Mouse (Mus musculus): ENCODE data around the gene Sirt2. TPM values are rescaled to one million over a fixed set of nuclear protein-coding genes. Genes with fewer than 3 reads are reported as not detected.
A peak's percentile ranks its signal among the peaks of the same experiment; 100 is the strongest.

The Sirt2 gene
- polyA plus RNA-seq, 1 experiment from 2014 or later = 69.0 TPM

DNA sequence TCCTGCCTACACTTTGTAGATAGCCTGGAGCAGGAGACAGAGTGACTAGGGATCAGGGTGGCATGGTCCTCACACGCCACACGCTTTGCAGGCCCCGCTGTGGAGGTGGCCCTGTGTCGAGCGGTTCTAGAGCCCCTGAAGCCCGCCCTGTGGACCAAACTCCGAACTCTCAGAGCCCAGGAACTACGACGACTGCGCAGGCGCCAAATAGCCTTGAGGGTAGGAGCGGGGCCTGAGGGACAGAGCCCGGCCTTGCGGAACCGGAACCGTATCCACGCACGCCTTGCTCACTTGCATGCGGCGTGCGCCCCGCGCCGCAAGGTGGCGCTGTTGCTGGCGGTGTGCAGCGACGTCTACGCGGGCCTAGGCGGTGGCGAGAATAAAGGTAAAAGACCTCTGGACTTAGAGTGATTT lies 30.0 kb downstream of the Sirt2 start:
- Histone ChIP-seq H3K27ac (ENCODE audit: low read length) (peak overlapping the region; percentile 43), H3K4me1 (replicated peaks; ENCODE audit: control insufficient read depth, insufficient read depth, low read length) (peaks cover 10% of the 10 kb centered on the region), H3K27me3 (ENCODE audit: control insufficient read depth, insufficient read depth, low read depth, low read length) (no peaks in the 10 kb centered on the region), H3K4me2 (ENCODE audit: low read depth, low read length) (peak overlapping the region; percentile 45), H3K36me3 (ENCODE audit: control insufficient read depth, insufficient read depth, low read length) (no peaks in the 10 kb centered on the region), H3K9me3 (ENCODE audit: control insufficient read depth, low read length) (no peaks in the 10 kb centered on the region), H3K4me3 (ENCODE audit: low read length) (peak overlapping the region; percentile 22), H3K9ac (ENCODE audit: low read length) (peak overlapping the region; percentile 54)
- whole genome bisulfite sequencing = 13% methylated on average over 32 of the region's 32 CpGs
- ATAC-seq (ENCODE audit: low read depth) = peak; percentile 84

DNA sequence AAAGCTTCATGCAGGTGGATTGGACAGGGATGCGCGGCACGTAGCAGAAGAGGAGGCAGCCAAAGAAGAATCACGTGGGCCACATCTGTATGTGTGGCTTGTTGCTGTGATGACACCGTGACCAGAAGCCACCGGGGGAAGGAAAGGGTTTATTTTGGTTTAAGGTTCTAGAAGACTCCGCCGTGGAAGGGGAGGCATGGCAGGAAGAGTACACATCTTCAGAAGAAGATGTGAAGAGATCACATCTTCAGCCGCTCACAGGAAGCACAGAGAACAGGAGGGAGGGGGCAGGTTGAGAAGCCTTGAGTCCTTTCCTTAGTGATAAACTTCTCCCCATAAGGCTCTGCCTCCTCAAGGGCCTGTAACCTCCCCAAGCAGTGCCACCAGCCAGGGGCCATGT lies 33.5 kb downstream of the Sirt2 start:
- no peak overlapping the region for H3K27ac ChIP-seq (ENCODE audit: low read length)
- 86% methylated on average over 9 of the region's 9 CpGs for WGBS
- no peak for ATAC-seq (ENCODE audit: low read depth)
- no peak overlapping the region for H3K9ac ChIP-seq (ENCODE audit: low read length)
- peaks cover 36% of the 10 kb centered on the region for H3K4me1 ChIP-seq (replicated peaks; ENCODE audit: control insufficient read depth, insufficient read depth, low read length)
- no peaks in the 10 kb centered on the region for H3K36me3 ChIP-seq (ENCODE audit: control insufficient read depth, insufficient read depth, low read length)
- no peak overlapping the region for H3K4me3 ChIP-seq (ENCODE audit: low read length)
- no peaks in the 10 kb centered on the region for H3K27me3 ChIP-seq (ENCODE audit: control insufficient read depth, insufficient read depth, low read depth, low read length)
- no peak overlapping the region for H3K4me2 ChIP-seq (ENCODE audit: low read depth, low read length)
- no peaks in the 10 kb centered on the region for H3K9me3 ChIP-seq (ENCODE audit: control insufficient read depth, low read length)

DNA sequence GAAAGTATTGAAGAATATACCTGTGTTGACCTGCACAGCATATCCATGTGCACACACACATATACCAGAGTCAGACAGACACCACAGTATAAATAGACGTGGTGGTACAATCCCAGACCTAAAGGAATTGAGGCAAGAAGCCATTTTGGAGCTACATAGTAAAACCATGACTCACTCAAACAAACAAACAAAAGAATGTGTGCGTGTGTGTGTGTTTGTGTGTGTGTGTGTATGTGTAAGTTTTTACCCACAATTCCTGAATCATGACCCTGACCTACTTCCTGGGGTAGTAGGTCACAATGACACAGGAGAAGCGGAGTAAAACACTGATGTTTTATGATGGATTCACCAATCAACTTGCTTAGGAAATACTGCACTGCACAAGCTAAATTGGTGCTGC lies 34.9 kb downstream of the Sirt2 start:
- 49% methylated on average over 3 of the region's 3 CpGs for WGBS
- no peak overlapping the region; the same call in 1 of the 2 replicates for H3K4me2 ChIP-seq (ENCODE audit: low read depth, low read length)
- no peaks in the 10 kb centered on the region for H3K27me3 ChIP-seq (ENCODE audit: control insufficient read depth, insufficient read depth, low read depth, low read length)
- no peak for ATAC-seq (ENCODE audit: low read depth)
- no peaks in the 10 kb centered on the region for H3K9me3 ChIP-seq (ENCODE audit: control insufficient read depth, low read length)
- H3K4me1 ChIP-seq (replicated peaks; ENCODE audit: control insufficient read depth, insufficient read depth, low read length) = peaks cover 36% of the 10 kb centered on the region
- peak overlapping the region; percentile 98 for H3K27ac ChIP-seq (ENCODE audit: low read length)
- no peak overlapping the region for H3K9ac ChIP-seq (ENCODE audit: low read length)
- H3K4me3 ChIP-seq (ENCODE audit: low read length) = no peak overlapping the region
- no peaks in the 10 kb centered on the region for H3K36me3 ChIP-seq (ENCODE audit: control insufficient read depth, insufficient read depth, low read length)

DNA sequence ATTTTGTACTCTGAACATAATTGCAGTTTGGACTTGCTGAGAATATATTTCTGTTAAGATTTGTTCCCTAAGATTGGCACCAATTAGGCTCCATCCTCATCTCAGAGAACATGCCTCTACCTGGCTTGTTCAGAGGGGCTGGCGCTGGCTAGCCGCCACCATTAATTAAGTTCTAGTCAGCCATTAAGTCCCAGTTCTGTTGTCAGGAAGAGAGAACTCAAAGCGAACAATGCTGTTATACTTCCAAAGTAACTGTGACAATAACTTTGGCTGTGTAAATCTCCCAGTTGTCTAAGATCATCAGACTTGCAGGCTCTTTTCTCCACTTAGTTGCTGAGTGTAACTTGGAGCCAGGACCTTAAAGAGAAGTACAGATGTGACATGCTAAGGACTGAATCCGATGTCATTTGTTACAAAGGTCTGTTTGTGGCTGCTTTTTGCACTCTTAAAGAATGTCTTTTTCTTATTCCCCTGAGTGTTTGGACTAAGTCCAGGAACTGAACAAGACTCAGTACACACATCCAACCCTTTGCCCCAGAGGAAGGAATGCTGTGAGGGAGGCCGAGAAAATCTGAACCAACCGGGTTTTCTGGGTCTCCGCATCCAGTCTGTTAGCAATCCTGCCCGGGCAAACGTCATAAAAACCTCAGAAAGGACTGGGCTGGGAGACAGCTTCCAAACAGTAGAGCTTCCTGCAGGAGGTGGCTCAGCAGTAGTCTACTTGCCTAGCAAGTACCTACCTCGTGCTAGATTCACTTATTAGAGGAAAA lies 35.6 kb downstream of the Sirt2 start:
- H3K4me3 ChIP-seq (ENCODE audit: low read length) = no peak overlapping the region
- H3K9ac ChIP-seq (ENCODE audit: low read length) = peak overlapping the region; percentile 38
- peak overlapping the region; percentile 38 for H3K4me2 ChIP-seq (ENCODE audit: low read depth, low read length)
- no peaks in the 10 kb centered on the region for H3K27me3 ChIP-seq (ENCODE audit: control insufficient read depth, insufficient read depth, low read depth, low read length)
- peaks cover 32% of the 10 kb centered on the region for H3K4me1 ChIP-seq (replicated peaks; ENCODE audit: control insufficient read depth, insufficient read depth, low read length)
- 13% methylated on average over 10 of the region's 10 CpGs for WGBS
- H3K9me3 ChIP-seq (ENCODE audit: control insufficient read depth, low read length) = no peaks in the 10 kb centered on the region
- H3K36me3 ChIP-seq (ENCODE audit: control insufficient read depth, insufficient read depth, low read length) = no peaks in the 10 kb centered on the region
- H3K27ac ChIP-seq (ENCODE audit: low read length) = peak overlapping the region; percentile 98
- ATAC-seq (ENCODE audit: low read depth) = peak; percentile 85

DNA sequence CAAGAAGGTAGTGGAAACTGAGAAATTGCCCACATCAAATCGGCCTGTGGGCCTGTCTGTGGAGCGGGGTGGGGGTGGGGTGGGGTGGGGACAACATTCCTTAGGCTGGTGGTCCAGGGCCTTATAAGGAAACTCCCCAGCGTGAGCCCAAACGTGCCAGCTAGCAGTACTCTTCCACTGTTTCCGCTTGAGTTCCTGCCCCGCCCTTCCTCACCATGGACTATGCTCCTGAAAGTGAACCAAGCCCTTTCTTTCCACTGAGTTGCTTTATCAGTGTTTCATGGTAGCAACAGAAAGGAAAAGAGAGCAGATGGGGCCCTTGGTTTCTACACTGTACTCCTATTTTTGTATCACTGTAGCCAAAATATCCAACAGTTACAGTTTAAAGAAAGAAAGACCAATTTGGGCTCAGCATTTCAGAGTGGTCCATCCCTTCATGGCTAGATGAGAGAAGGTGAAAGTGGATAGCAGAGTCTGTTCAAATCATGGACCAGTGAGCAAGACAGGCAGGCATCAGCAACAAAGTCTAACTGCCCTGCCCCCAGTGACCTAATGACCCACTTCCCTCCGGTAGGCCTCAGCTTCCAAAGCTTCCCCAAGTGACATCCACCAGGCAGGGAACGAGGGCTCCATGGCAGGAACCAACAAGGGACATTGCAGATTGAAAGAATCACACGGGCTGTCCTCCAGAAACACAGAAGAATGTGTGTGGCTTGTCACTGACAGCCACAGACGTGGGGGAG lies 36.5 kb downstream of the Sirt2 start:
- peak overlapping the region; percentile 98 for H3K27ac ChIP-seq (ENCODE audit: low read length)
- 0 out of 2 replicates have a peak overlapping the region, but pooled peaks have one; percentile 2 for H3K4me3 ChIP-seq (ENCODE audit: low read length)
- peaks cover 37% of the 10 kb centered on the region for H3K4me1 ChIP-seq (replicated peaks; ENCODE audit: control insufficient read depth, insufficient read depth, low read length)
- H3K27me3 ChIP-seq (ENCODE audit: control insufficient read depth, insufficient read depth, low read depth, low read length) = no peaks in the 10 kb centered on the region
- WGBS = 8% methylated on average over 10 of the region's 10 CpGs
- H3K9ac ChIP-seq (ENCODE audit: low read length) = peak overlapping the region; percentile 38
- ATAC-seq (ENCODE audit: low read depth) = peak; percentile 79
- H3K4me2 ChIP-seq (ENCODE audit: low read depth, low read length) = peak overlapping the region; percentile 38
- H3K36me3 ChIP-seq (ENCODE audit: control insufficient read depth, insufficient read depth, low read length) = no peaks in the 10 kb centered on the region
- no peaks in the 10 kb centered on the region for H3K9me3 ChIP-seq (ENCODE audit: control insufficient read depth, low read length)

DNA sequence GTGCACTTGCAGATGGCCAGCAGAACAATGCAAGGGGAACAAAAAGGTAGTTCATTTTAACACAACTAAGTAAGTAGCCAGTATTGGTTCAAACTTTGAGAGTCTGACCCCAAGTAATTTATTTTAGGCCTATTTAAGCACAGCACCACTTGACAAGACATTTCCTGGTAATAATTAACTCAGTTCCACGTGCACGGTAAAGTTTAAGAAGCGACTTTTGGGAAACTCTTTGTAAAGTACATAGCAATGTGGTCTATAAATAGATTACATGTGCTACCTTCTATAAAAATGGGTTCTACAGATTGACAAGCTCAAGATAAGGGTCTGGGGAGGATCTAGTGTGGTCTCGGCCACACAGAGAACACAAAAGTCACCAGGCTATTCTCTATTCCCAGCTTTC lies 37.2 kb downstream of the Sirt2 start:
- peak overlapping the region; percentile 22; the same call in 1 of the 2 replicates for H3K9ac ChIP-seq (ENCODE audit: low read length)
- H3K4me1 ChIP-seq (replicated peaks; ENCODE audit: control insufficient read depth, insufficient read depth, low read length) = peaks cover 40% of the 10 kb centered on the region
- no peaks in the 10 kb centered on the region for H3K9me3 ChIP-seq (ENCODE audit: control insufficient read depth, low read length)
- WGBS = 27% methylated on average over 4 of the region's 4 CpGs
- H3K27ac ChIP-seq (ENCODE audit: low read length) = peak overlapping the region; percentile 98
- no peak for ATAC-seq (ENCODE audit: low read depth)
- no peaks in the 10 kb centered on the region for H3K36me3 ChIP-seq (ENCODE audit: control insufficient read depth, insufficient read depth, low read length)
- H3K27me3 ChIP-seq (ENCODE audit: control insufficient read depth, insufficient read depth, low read depth, low read length) = no peaks in the 10 kb centered on the region
- no peak overlapping the region; the same call in 1 of the 2 replicates for H3K4me2 ChIP-seq (ENCODE audit: low read depth, low read length)
- H3K4me3 ChIP-seq (ENCODE audit: low read length) = no peak overlapping the region

DNA sequence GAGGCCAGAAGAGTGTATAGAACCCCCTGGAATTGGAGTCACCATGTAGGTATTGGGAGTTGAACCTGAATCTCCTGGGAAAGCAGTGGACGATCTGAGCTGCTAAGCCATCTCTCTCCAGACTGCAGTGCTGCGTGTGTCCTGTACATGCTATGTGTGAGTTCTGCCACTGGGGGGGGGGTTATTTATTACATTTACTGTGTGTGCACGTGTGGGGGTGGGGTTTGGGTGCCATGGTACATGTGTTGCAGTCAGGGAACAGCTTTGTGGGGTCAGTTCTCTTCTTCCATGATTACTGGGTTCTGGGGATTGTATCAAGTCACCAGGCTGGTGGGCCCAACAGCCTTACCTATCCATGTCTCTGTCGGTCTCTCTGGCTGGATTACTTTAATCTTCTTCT lies 40.3 kb downstream of the Sirt2 start:
- Histone ChIP-seq H3K4me3 (ENCODE audit: low read length) (no peak overlapping the region), H3K4me1 (replicated peaks; ENCODE audit: control insufficient read depth, insufficient read depth, low read length) (peaks cover 32% of the 10 kb centered on the region), H3K27me3 (ENCODE audit: control insufficient read depth, insufficient read depth, low read depth, low read length) (no peaks in the 10 kb centered on the region), H3K4me2 (ENCODE audit: low read depth, low read length) (no peak overlapping the region), H3K36me3 (ENCODE audit: control insufficient read depth, insufficient read depth, low read length) (no peaks in the 10 kb centered on the region), H3K9me3 (ENCODE audit: control insufficient read depth, low read length) (no peaks in the 10 kb centered on the region), H3K9ac (ENCODE audit: low read length) (no peak overlapping the region), H3K27ac (ENCODE audit: low read length) (no peak overlapping the region)
- 76% methylated on average over 4 of the region's 4 CpGs for WGBS
- no peak for ATAC-seq (ENCODE audit: low read depth)

DNA sequence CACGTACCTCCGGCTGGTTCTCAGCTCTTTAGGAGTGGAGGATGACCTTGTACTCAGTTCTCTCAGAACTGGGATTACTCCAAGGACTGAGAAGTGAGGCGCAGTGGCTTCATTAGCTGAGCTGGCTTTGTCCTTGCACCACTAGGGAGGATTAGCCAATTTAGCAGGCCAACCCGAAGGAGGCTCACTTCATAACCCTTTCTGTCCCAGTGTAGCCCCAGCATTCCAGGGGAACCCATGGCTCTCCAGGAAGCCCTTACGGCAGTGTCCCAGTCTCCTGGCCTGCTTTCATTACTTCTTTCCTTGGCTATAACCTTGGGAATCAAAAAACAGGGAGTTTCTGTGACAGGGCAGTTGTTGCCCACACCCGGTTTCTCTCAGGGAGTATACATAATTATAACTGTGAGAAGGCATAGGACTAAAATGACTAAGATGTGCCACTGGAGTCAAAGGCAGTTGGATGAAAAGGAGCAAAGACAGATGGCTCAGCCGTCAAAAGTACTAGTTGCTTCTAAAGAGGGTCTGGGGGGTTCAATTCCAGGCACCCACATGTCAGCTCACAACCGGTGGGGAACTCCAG lies 41.2 kb downstream of the Sirt2 start:
- Histone ChIP-seq H3K9me3 (ENCODE audit: control insufficient read depth, low read length) (no peaks in the 10 kb centered on the region), H3K9ac (ENCODE audit: low read length) (peak overlapping the region; percentile 98), H3K4me3 (ENCODE audit: low read length) (peak overlapping the region; percentile 84), H3K27ac (ENCODE audit: low read length) (peak overlapping the region; percentile 100), H3K4me1 (replicated peaks; ENCODE audit: control insufficient read depth, insufficient read depth, low read length) (peaks cover 33% of the 10 kb centered on the region), H3K36me3 (ENCODE audit: control insufficient read depth, insufficient read depth, low read length) (peaks cover 7% of the 10 kb centered on the region), H3K27me3 (ENCODE audit: control insufficient read depth, insufficient read depth, low read depth, low read length) (no peaks in the 10 kb centered on the region), H3K4me2 (ENCODE audit: low read depth, low read length) (peak overlapping the region; percentile 98)
- WGBS = 37% methylated on average over 7 of the region's 8 CpGs
- no peak for ATAC-seq (ENCODE audit: low read depth)
